In genomic region chr15:100635851-100636645, GRCm38 (mm10) we compare ENCODE assay signal across 9 mouse cellular contexts. TPM values are rescaled to one million over a fixed set of nuclear protein-coding genes. Genes with fewer than 3 reads are reported as not detected.
DNase-seq lines count a peak whose midpoint lies in the region; ATAC-seq and TF ChIP-seq lines count a peak whose summit lies in the region.
"Had no signal": no experiment of that assay in that cellular context is flagged by ENCODE, and none has a peak within 500 bp of the region (broad histone marks: within the 10 kb centered on the region; RNA-seq: fewer than 3 reads in every experiment).

No protein-coding gene starts in this region.

- TF ChIP-seq POLR2A in MEL (IDR thresholded peaks at IDR 0.05; ENCODE audit: control insufficient read depth in 1 of 2, insufficient read depth in 1 of 2, low read depth in 1 of 2, low read length in 2 of 2, poor library complexity in 1 of 2), result no peak

- intact Hi-C loops in heart, postnatal 14 days (cut with DNase I), result loop anchor here (2.0 to 5.0 kb wide), 2 partner anchors 15 to 46 kb away; no protein-coding TSS in a partner anchor

- ATAC-seq in heart, embryonic 14.5 days (ENCODE audit: insufficient number of reproducible peaks, insufficient read depth, low FRiP score, low read depth), result no peak
- no peak for ATAC-seq in forebrain, postnatal 0 days

- WGBS in heart, embryonic 14.5 days, result 3% methylated on average over 38 of the region's 38 CpGs
- 6% methylated on average over 38 of the region's 38 CpGs for WGBS in forebrain, postnatal 0 days
- WGBS in macrophage (ENCODE audit: missing documents), result 15% methylated on average over 38 of the region's 38 CpGs

- no peak for TF ChIP-seq EP300 in MEL (IDR thresholded peaks at IDR 0.05; ENCODE audit: low read depth in 1 of 2, low read length in 2 of 2)

- peak overlapping the region; percentile 67 for H3K4me3 ChIP-seq in heart, embryonic 14.5 days (ENCODE audit: control insufficient read depth in 1 of 2, insufficient read depth in 1 of 2, low read depth in 1 of 2, low read length in 2 of 2)
- H3K4me3 ChIP-seq in MEL (ENCODE audit: control insufficient read depth in 1 of 2, insufficient read depth in 1 of 2, low read depth in 2 of 2, low read length in 2 of 2), result peak overlapping the region; percentile 72; a peak in 3 of 4 replicates
- peak overlapping the region; percentile 34 for H3K4me3 ChIP-seq in forebrain, postnatal 0 days (ENCODE audit: low read depth, low read length)
- peak overlapping the region; percentile 45 for H3K4me3 ChIP-seq in macrophage (ENCODE audit: inconsistent target)

- H3K79me2 ChIP-seq in MEL (ENCODE audit: control insufficient read depth, insufficient read depth, low read length, poor library complexity), result no peaks in the 10 kb centered on the region; the same call in 1 of the 2 replicates
- H3K79me2 ChIP-seq in macrophage (ENCODE audit: inconsistent target), result no peaks in the 10 kb centered on the region; the same call in 1 of the 2 replicates

- 0 out of 4 replicates have a peak overlapping the region, but pooled peaks of 1 of the 2 experiments have one; percentile 16 for H3K27ac ChIP-seq in heart, embryonic 14.5 days (replicated peaks in 1 of 2; ENCODE audit: control insufficient read depth in 1 of 2, insufficient read depth in 1 of 2, low read depth in 2 of 2, low read length in 2 of 2)
- no peak overlapping the region for H3K27ac ChIP-seq in MEL (ENCODE audit: control insufficient read depth, low read depth, low read length)
- H3K27ac ChIP-seq in forebrain, postnatal 0 days (ENCODE audit: low read depth, low read length), result no peak overlapping the region
- no peak overlapping the region for H3K27ac ChIP-seq in macrophage

- no peaks in the 10 kb centered on the region for H3K36me3 ChIP-seq in heart, embryonic 14.5 days (ENCODE audit: control insufficient read depth, insufficient read depth, low read length)
- peaks cover 3 to 13% of the 10 kb centered on the region in 2 experiments; a peak in 3 of 4 replicates for H3K36me3 ChIP-seq in MEL (ENCODE audit: control insufficient read depth in 1 of 2, insufficient read depth in 2 of 2, low read length in 2 of 2)
- H3K36me3 ChIP-seq in forebrain, postnatal 0 days (ENCODE audit: insufficient read depth), result no peaks in the 10 kb centered on the region
- H3K36me3 ChIP-seq in macrophage (ENCODE audit: inconsistent target), result no peaks in the 10 kb centered on the region; the same call in 1 of the 2 replicates

- peak overlapping the region; percentile 75 for H3K9ac ChIP-seq in heart, embryonic 14.5 days (ENCODE audit: low read length)
- peak overlapping the region; percentile 71 for H3K9ac ChIP-seq in MEL (ENCODE audit: control insufficient read depth, low read depth, low read length, poor library complexity, severe bottlenecking)
- H3K9ac ChIP-seq in forebrain, postnatal 0 days, result peak overlapping the region; percentile 14; the same call in 1 of the 2 replicates

- peaks cover 25% of the 10 kb centered on the region for H3K27me3 ChIP-seq in heart, embryonic 14.5 days (ENCODE audit: control insufficient read depth, insufficient read depth, low read length)
- H3K27me3 ChIP-seq in MEL (ENCODE audit: control insufficient read depth in 1 of 2, insufficient read depth in 2 of 2, low read length in 2 of 2), result 0 out of 4 replicates have a peak, but pooled peaks cover 0 to 2% of the 10 kb centered on the region in 2 experiments
- H3K27me3 ChIP-seq in forebrain, postnatal 0 days (ENCODE audit: insufficient read depth, low read length), result peaks cover 41% of the 10 kb centered on the region

- no peak for TF ChIP-seq CTCF in MEL (IDR thresholded peaks at IDR 0.05 in 2 of 3, conservative IDR thresholded peaks at IDR 0.05 in 1 of 3; ENCODE audit: control insufficient read depth in 1 of 3, insufficient read depth in 1 of 3, low read depth in 2 of 3, low read length in 3 of 3, poor library complexity in 1 of 3, severe bottlenecking in 1 of 3)
- TF ChIP-seq CTCF in forebrain, postnatal 0 days (IDR thresholded peaks at IDR 0.05; ENCODE audit: low read depth), result no peak

- H3K4me1 ChIP-seq in heart, embryonic 14.5 days (ENCODE audit: control insufficient read depth in 2 of 2, insufficient read depth in 2 of 2, low read length in 2 of 2), result peaks cover 9 to 25% of the 10 kb centered on the region in 2 experiments
- peaks cover 4 to 32% of the 10 kb centered on the region in 2 experiments for H3K4me1 ChIP-seq in MEL (ENCODE audit: control insufficient read depth in 1 of 2, insufficient read depth in 2 of 2, low read length in 2 of 2)
- H3K4me1 ChIP-seq in forebrain, postnatal 0 days (ENCODE audit: insufficient read depth), result no peaks in the 10 kb centered on the region

- DNase-seq in heart, postnatal 14 days, result no peak
- no peak for DNase-seq in MEL (ENCODE audit: low read depth, low spot score)
- DNase-seq in forebrain, postnatal 0 days, result no peak
- DNase-seq in frontal cortex, adult 2 months (ENCODE audit: extremely low spot score in 1 of 2, low spot score in 1 of 2), result no peak
- no peak for DNase-seq in spleen, postnatal 4 days (ENCODE audit: low spot score in 2 of 2)
- no peak for DNase-seq in cerebellum, postnatal 25 days
- DNase-seq: right cerebral cortex, postnatal 25 days had no signal

- no peaks in the 10 kb centered on the region for H3K9me3 ChIP-seq in heart, embryonic 14.5 days (ENCODE audit: control insufficient read depth, low read length)
- H3K9me3 ChIP-seq in MEL (replicated peaks; ENCODE audit: insufficient read depth, low read length), result no peaks in the 10 kb centered on the region
- H3K9me3 ChIP-seq in forebrain, postnatal 0 days (ENCODE audit: low read length), result no peaks in the 10 kb centered on the region

- peak overlapping the region; percentile 97 for H3K4me2 ChIP-seq in heart, embryonic 14.5 days (ENCODE audit: low read length)
- H3K4me2 ChIP-seq in forebrain, postnatal 0 days (ENCODE audit: low read depth), result peak overlapping the region; percentile 70

- no peak for TF ChIP-seq RAD21 in MEL (IDR thresholded peaks at IDR 0.05; ENCODE audit: low read depth, low read length)

RNA-seq across cellular contexts. Expression of gene Smagp, which starts 0.7 kb away (rescaled TPM):
- polyA plus RNA-seq in heart, embryonic 14.5 days (2014; fragmentation: Nextera tagmentation; extraction: Ambion mirVana), result 14.5 and 18.7 TPM in 2 replicates
- total RNA-seq in heart, postnatal 14 days (2021), result 10 to 100 TPM; 14.8 to 17.1 TPM
- total RNA-seq in MEL (2012; rRNA removed), result 1.6 and 2.6 TPM in 2 replicates
- polyA plus RNA-seq in MEL (2012; ENCODE audit: insufficient read depth in 1 of 2, insufficient read length in 2 of 2, low read depth in 1 of 2, low replicate concordance in 2 of 2, missing spikeins in 1 of 2) (10 to 100 TPM in 1 of 2 experiments, not detected in 1; 22.6 TPM), macrophage (2018) (54.7 to 86.5 TPM (median 73.9 TPM) in 3 replicates)
- 2.3 and 6.2 TPM in 2 replicates for total RNA-seq in forebrain, postnatal 0 days (2014; rRNA removed)
- polyA plus RNA-seq in forebrain, postnatal 0 days (2015; fragmentation: Nextera tagmentation; extraction: Ambion mirVana), result 3.9 TPM in 2 replicates
- total RNA-seq in macrophage (2018; cell fraction: chromatin; rRNA removed), result 10 to 100 TPM in 7 of 26 experiments, 1 to 10 TPM in 15, not detected in 4; 1.0 to 34.6 (median 4.7) TPM
- total RNA-seq in macrophage (2018; cell fraction: cytosol; rRNA removed), result 100 to 1,000 TPM in 1 of 26 experiments, 10 to 100 TPM in 20, 1 to 10 TPM in 5; 8.0 to 123 (median 38.7) TPM
- total RNA-seq in macrophage (2018; cell fraction: nucleus; rRNA removed), result 10 to 100 TPM in 13 of 26 experiments, 1 to 10 TPM in 13; 2.4 to 50.5 (median 11.4) TPM
- 4.5 and 5.3 TPM in 2 replicates for polyA plus RNA-seq in frontal cortex, adult 2 months (2012; rRNA removed)

RNA-seq across cellular contexts. Expression of gene Dazap2, which starts 20.9 kb away (rescaled TPM):
- polyA plus RNA-seq in heart, embryonic 14.5 days (2014; fragmentation: Nextera tagmentation; extraction: Ambion mirVana), result 253 and 254 TPM in 2 replicates
- total RNA-seq in heart, postnatal 14 days (2021), result 100 to 1,000 TPM; 146 to 158 TPM
- total RNA-seq in MEL (2012; rRNA removed), result 100 and 107 TPM in 2 replicates
- polyA plus RNA-seq in MEL (2012; ENCODE audit: insufficient read depth in 1 of 2, insufficient read length in 2 of 2, low read depth in 1 of 2, low replicate concordance in 2 of 2, missing spikeins in 1 of 2) (100 to 1,000 TPM; 233 to 341 TPM), macrophage (2018) (368 to 447 TPM (median 386 TPM) in 3 replicates)
- 81.9 and 92.3 TPM in 2 replicates for total RNA-seq in forebrain, postnatal 0 days (2014; rRNA removed)
- 162 and 190 TPM in 2 replicates for polyA plus RNA-seq in forebrain, postnatal 0 days (2015; fragmentation: Nextera tagmentation; extraction: Ambion mirVana)
- total RNA-seq in macrophage (2018; cell fraction: chromatin; rRNA removed), result 10 to 100 TPM; 21.5 to 56.3 (median 37.4) TPM
- total RNA-seq in macrophage (2018; cell fraction: cytosol; rRNA removed), result 100 to 1,000 TPM; 259 to 398 (median 334) TPM
- 100 to 1,000 TPM in 17 of 26 experiments, 10 to 100 TPM in 9; 51.2 to 180 (median 115) TPM for total RNA-seq in macrophage (2018; cell fraction: nucleus; rRNA removed)
- polyA plus RNA-seq in frontal cortex, adult 2 months (2012; rRNA removed), result 210 and 220 TPM in 2 replicates

RNA-seq across cellular contexts. Expression of gene Bin2, which starts 33.3 kb away (rescaled TPM):
- polyA plus RNA-seq in heart, embryonic 14.5 days (2014; fragmentation: Nextera tagmentation; extraction: Ambion mirVana), result 1.9 and 2.8 TPM in 2 replicates
- 1 to 10 TPM; 1.8 to 3.9 TPM for total RNA-seq in heart, postnatal 14 days (2021)
- total RNA-seq in MEL (2012; rRNA removed), result 79.9 and 94.7 TPM in 2 replicates
- polyA plus RNA-seq in MEL (2012; ENCODE audit: insufficient read depth in 1 of 2, insufficient read length in 2 of 2, low read depth in 1 of 2, low replicate concordance in 2 of 2, missing spikeins in 1 of 2), result 100 to 1,000 TPM; 106 to 128 TPM
- total RNA-seq in forebrain, postnatal 0 days (2014; rRNA removed), result 1.4 and 1.6 TPM in 2 replicates
- polyA plus RNA-seq in forebrain, postnatal 0 days (2015; fragmentation: Nextera tagmentation; extraction: Ambion mirVana), result 0.58 and 1.4 TPM in 2 replicates
- 100 to 1,000 TPM in 7 of 26 experiments, 10 to 100 TPM in 15, 1 to 10 TPM in 4; 2.3 to 143 (median 67.4) TPM for total RNA-seq in macrophage (2018; cell fraction: chromatin; rRNA removed)
- 10 to 100 TPM; 22.9 to 67.0 (median 46.1) TPM for total RNA-seq in macrophage (2018; cell fraction: cytosol; rRNA removed)
- total RNA-seq in macrophage (2018; cell fraction: nucleus; rRNA removed), result 100 to 1,000 TPM in 3 of 26 experiments, 10 to 100 TPM in 21, 1 to 10 TPM in 2; 8.6 to 110 (median 52.7) TPM
- polyA plus RNA-seq in macrophage (2018), result 51.1 to 71.1 TPM (median 65.5 TPM) in 3 replicates
- polyA plus RNA-seq in frontal cortex, adult 2 months (2012; rRNA removed), result 7.1 and 8.2 TPM in 2 replicates

RNA-seq across cellular contexts. Expression of gene Pou6f1, which starts 36.3 kb away (rescaled TPM):
- polyA plus RNA-seq in heart, embryonic 14.5 days (2014; fragmentation: Nextera tagmentation; extraction: Ambion mirVana), result 7.1 and 8.2 TPM in 2 replicates
- 10 to 100 TPM; 13.2 to 14.6 TPM for total RNA-seq in heart, postnatal 14 days (2021)
- 0.46 and 0.59 TPM in 2 replicates for total RNA-seq in MEL (2012; rRNA removed)
- polyA plus RNA-seq in MEL (2012; ENCODE audit: insufficient read depth in 1 of 2, insufficient read length in 2 of 2, low read depth in 1 of 2, low replicate concordance in 2 of 2, missing spikeins in 1 of 2) (1 to 10 TPM in 1 of 2 experiments, not detected in 1; 2.5 TPM), macrophage (2018) (7.6 to 14.6 TPM (median 11.4 TPM) in 3 replicates)
- total RNA-seq in forebrain, postnatal 0 days (2014; rRNA removed), result 72.4 and 77.4 TPM in 2 replicates
- polyA plus RNA-seq in forebrain, postnatal 0 days (2015; fragmentation: Nextera tagmentation; extraction: Ambion mirVana), result 32.2 and 33.3 TPM in 2 replicates
- total RNA-seq in macrophage (2018; cell fraction: chromatin; rRNA removed), result 10 to 100 TPM; 29.2 to 72.6 (median 53.6) TPM
- 10 to 100 TPM; 10.5 to 19.6 (median 14.0) TPM for total RNA-seq in macrophage (2018; cell fraction: cytosol; rRNA removed)
- total RNA-seq in macrophage (2018; cell fraction: nucleus; rRNA removed), result 10 to 100 TPM; 25.5 to 71.8 (median 37.7) TPM
- polyA plus RNA-seq in frontal cortex, adult 2 months (2012; rRNA removed), result 101 and 105 TPM in 2 replicates

RNA-seq across cellular contexts. Expression of gene Cela1, which starts 51.7 kb away (rescaled TPM):
- polyA plus RNA-seq in heart, embryonic 14.5 days (2014; fragmentation: Nextera tagmentation; extraction: Ambion mirVana), result 1.1 and 2.0 TPM in 2 replicates
- 1 to 10 TPM in 1 of 2 experiments, under 1 TPM in 1; 0.51 to 1.1 TPM for total RNA-seq in heart, postnatal 14 days (2021)
- 42.2 and 60.3 TPM in 2 replicates for total RNA-seq in MEL (2012; rRNA removed)
- polyA plus RNA-seq in MEL (2012; ENCODE audit: insufficient read depth in 1 of 2, insufficient read length in 2 of 2, low read depth in 1 of 2, low replicate concordance in 2 of 2, missing spikeins in 1 of 2), result 10 to 100 TPM in 1 of 2 experiments, not detected in 1; 51.4 TPM
- total RNA-seq in forebrain, postnatal 0 days (2014; rRNA removed), result 0.62 and 5.1 TPM in 2 replicates
- 0.81 and 1.2 TPM in 2 replicates for polyA plus RNA-seq in forebrain, postnatal 0 days (2015; fragmentation: Nextera tagmentation; extraction: Ambion mirVana)
- 10 to 100 TPM in 13 of 26 experiments, 1 to 10 TPM in 12, not detected in 1; 1.1 to 29.7 (median 10.3) TPM for total RNA-seq in macrophage (2018; cell fraction: chromatin; rRNA removed)
- total RNA-seq in macrophage (2018; cell fraction: cytosol; rRNA removed), result 10 to 100 TPM; 14.4 to 38.7 (median 22.4) TPM
- 10 to 100 TPM in 15 of 26 experiments, 1 to 10 TPM in 11; 1.5 to 36.4 (median 11.3) TPM for total RNA-seq in macrophage (2018; cell fraction: nucleus; rRNA removed)
- 19.3 to 52.8 TPM (median 22.6 TPM) in 3 replicates for polyA plus RNA-seq in macrophage (2018)
- polyA plus RNA-seq in frontal cortex, adult 2 months (2012; rRNA removed), result 6.7 and 6.9 TPM in 2 replicates

Comparison
In these comparisons a context has a peak if more than half of its experiments do, and no peak if none do; other contexts are left out.
1. H3K9ac ChIP-seq: peak in every context shown above with its lines; median percentile 75 in heart, embryonic 14.5 days; 71 in MEL; 14 in forebrain, postnatal 0 days.